ENCODE assay signal across 9 mouse cellular contexts in genomic region chr9:56200645-56201314, GRCm38 (mm10). TPM values are rescaled to one million over a fixed set of nuclear protein-coding genes. Genes with fewer than 3 reads are reported as not detected.
A peak's percentile ranks its signal among the peaks of the same experiment; 100 is the strongest.
DNase-seq lines count a peak whose midpoint lies in the region; ATAC-seq and TF ChIP-seq lines count a peak whose summit lies in the region.
"Had no signal": no experiment of that assay in that cellular context is flagged by ENCODE, and none has a peak within 500 bp of the region (broad histone marks: within the 10 kb centered on the region; RNA-seq: fewer than 3 reads in every experiment).

No protein-coding gene starts in this region.

- H3K27ac ChIP-seq in ES-E14 (ENCODE audit: insufficient read depth, low read depth, low read length, poor library complexity, severe bottlenecking) = no peak overlapping the region
- no peak overlapping the region for H3K27ac ChIP-seq in forebrain, embryonic 15.5 days (replicated peaks)
- H3K27ac ChIP-seq in layer of hippocampus, adult 2 months = no peak overlapping the region
- H3K27ac ChIP-seq: macrophage had no signal

- DNase-seq in ES-E14 (ENCODE audit: low read depth, low spot score) = peak; percentile 58
- peak; percentile 40 for DNase-seq in c-Kit-positive CD71-positive TER-119-negative erythroid progenitor cells, embryonic 14.5 days (ENCODE audit: low read depth)
- DNase-seq in layer of hippocampus, adult 2 months (ENCODE audit: low spot score in 2 of 2) = peak; percentile 84 to 88
- DNase-seq in lung, postnatal 14 days = peak; percentile 89
- DNase-seq in retina, embryonic 14.5 days (ENCODE audit: low spot score) = peak; percentile 95
- DNase-seq in thymus, postnatal 25 days = peak; percentile 89

- in situ Hi-C loops in ES-E14 (cut with MboI; ENCODE audit: low sequenced_read_pairs in 2 of 2, unreplicated experiment in 2 of 2) = loop anchor here (10.0 to 25.0 kb wide), 2 partner anchors 362 to 364 kb away; no protein-coding TSS in a partner anchor

- WGBS in forebrain, embryonic 15.5 days = 43% methylated on average over 14 of the region's 14 CpGs

- H3K4me2 ChIP-seq in forebrain, embryonic 15.5 days (replicated peaks) = no peak overlapping the region

- no peaks in the 10 kb centered on the region for H3K9me3 ChIP-seq in ES-E14 (ENCODE audit: control insufficient read depth, insufficient read depth, low read depth, low read length)
- H3K9me3 ChIP-seq in forebrain, embryonic 15.5 days = no peaks in the 10 kb centered on the region

- no peak overlapping the region for H3K9ac ChIP-seq in ES-E14 (ENCODE audit: insufficient read depth, low read depth, low read length, poor library complexity, severe bottlenecking)
- H3K9ac ChIP-seq in forebrain, embryonic 15.5 days (replicated peaks) = no peak overlapping the region

- no peak overlapping the region for H3K4me3 ChIP-seq in ES-E14 (ENCODE audit: insufficient read depth in 1 of 2, low read depth in 1 of 2, low read length in 2 of 2, poor library complexity in 1 of 2, severe bottlenecking in 1 of 2)
- no peak overlapping the region for H3K4me3 ChIP-seq in forebrain, embryonic 15.5 days
- H3K4me3 ChIP-seq in layer of hippocampus, adult 2 months = no peak overlapping the region

- peaks cover 2% of the 10 kb centered on the region for H3K36me3 ChIP-seq in ES-E14 (ENCODE audit: control insufficient read depth, insufficient read depth, low read length, poor library complexity, severe bottlenecking)
- H3K36me3 ChIP-seq in forebrain, embryonic 15.5 days = no peaks in the 10 kb centered on the region

- H3K4me1 ChIP-seq in ES-E14 (ENCODE audit: control insufficient read depth in 2 of 2, insufficient read depth in 2 of 2, low read length in 2 of 2, poor library complexity in 1 of 2) = no peaks in the 10 kb centered on the region
- H3K4me1 ChIP-seq in forebrain, embryonic 15.5 days = 0 out of 2 replicates have a peak, but pooled peaks cover 5% of the 10 kb centered on the region

- ATAC-seq in forebrain, embryonic 15.5 days (replicated peaks) = peak; percentile 70
- peak; percentile 90 to 92 for ATAC-seq in hematopoietic stem cell, adult 5-6 weeks (replicated peaks in 1 of 2; ENCODE audit: insufficient read depth in 1 of 2, low FRiP score in 2 of 2, low TSS enrichment in 1 of 2, low read depth in 1 of 2, poor library complexity in 2 of 2, severe bottlenecking in 2 of 2)

- TF ChIP-seq CTCF in layer of hippocampus, adult 2 months (conservative IDR thresholded peaks at IDR 0.05) = peak; percentile 95

- H3K27me3 ChIP-seq in forebrain, embryonic 15.5 days = no peaks in the 10 kb centered on the region

TF ChIP-seq in ES-E14, 5 proteins besides CTCF, POLR2A, EP300 and RAD21:
- no peak for TF ChIP-seq CHD2 (IDR thresholded peaks at IDR 0.05; ENCODE audit: low read depth, low read length)
- TF ChIP-seq MAFK (IDR thresholded peaks at IDR 0.05; ENCODE audit: insufficient read depth, low read depth, low read length) = no peak
- TF ChIP-seq HCFC1 (IDR thresholded peaks at IDR 0.05; ENCODE audit: borderline replicate concordance, insufficient read depth, low read length) = no peak
- no peak for TF ChIP-seq ZNF384 (IDR thresholded peaks at IDR 0.05; ENCODE audit: low read depth, low read length)
- peak; percentile 68; the same call in 1 of the 2 replicates for TF ChIP-seq ZC3H11A (IDR thresholded peaks at IDR 0.05; ENCODE audit: borderline replicate concordance, low read depth, low read length)
TF ChIP-seq in ES-E14: peak in this region for 1.

RNA-seq across cellular contexts. Expression of gene Tspan3, which starts 35.5 kb away (rescaled TPM):
- total RNA-seq in ES-E14 (2012; rRNA removed) = 158 and 228 TPM in 2 replicates
- polyA plus RNA-seq in forebrain, embryonic 15.5 days (2015; fragmentation: Nextera tagmentation; extraction: Ambion mirVana) = 511 and 552 TPM in 2 replicates
- 91.3 and 100 TPM in 2 replicates for total RNA-seq in hematopoietic stem cell, adult 5-6 weeks (2017)
- total RNA-seq in layer of hippocampus, adult 2 months (2021) = 100 to 1,000 TPM; 309 to 331 TPM

Comparison
In these comparisons a context has a peak if more than half of its experiments do, and no peak if none do; other contexts are left out.
1. DNase-seq: peak in every context shown above with its lines; median percentile 95 in retina, embryonic 14.5 days; 89 in lung, postnatal 14 days; 89 in thymus, postnatal 25 days; 86 in layer of hippocampus, adult 2 months; 58 in ES-E14; 40 in c-Kit-positive CD71-positive TER-119-negative erythroid progenitor cells, embryonic 14.5 days.